Mouse (Mus musculus) lung, postnatal 10 days (tissue): Measurements from ENCODE around the gene 4930535I16Rik.

ENCODE experiments used
- DNase-seq: peaks from one replicate; pipeline ENCODE4 v3.0.0; 2021

4930535I16Rik gene

DNA sequence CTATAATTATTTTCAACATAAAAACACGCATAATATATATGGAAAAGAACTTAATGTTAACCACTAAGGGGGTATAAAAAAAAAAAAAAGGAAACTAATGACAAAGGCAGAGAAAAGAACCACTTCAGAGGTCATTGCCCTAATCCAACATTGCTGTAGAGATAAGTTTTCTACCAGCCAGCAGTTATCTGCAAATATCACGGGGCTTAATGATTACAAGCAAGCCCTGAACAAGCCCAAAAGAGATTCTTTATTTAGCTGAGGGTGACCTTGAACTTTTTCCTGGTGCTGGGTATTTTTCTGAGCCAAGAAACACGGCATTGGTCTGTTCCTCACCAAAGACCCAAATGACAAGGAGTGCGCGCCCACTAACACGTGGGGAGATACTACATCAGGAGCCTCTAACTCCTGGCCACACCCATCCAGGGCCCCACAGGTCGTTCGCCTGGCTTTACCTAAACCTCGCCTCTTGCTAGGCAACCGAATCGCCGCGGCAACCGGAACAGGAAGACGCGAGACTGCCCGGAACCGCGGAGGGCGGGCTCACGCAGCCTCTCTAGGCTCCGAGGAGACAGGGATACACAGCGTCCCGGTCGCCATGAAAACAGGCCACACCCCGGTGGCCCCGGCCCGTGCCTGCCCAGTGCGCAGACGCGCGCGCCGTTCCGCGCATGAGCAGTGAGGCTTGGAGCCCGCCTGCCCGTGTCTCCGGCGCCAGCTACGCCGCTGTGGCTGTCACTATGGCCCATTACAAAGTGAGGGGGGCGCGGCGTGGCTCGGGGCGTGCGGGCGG lies 13.3 kb downstream of the 4930535I16Rik start, which contains the start of gene Mycbp:
TSS of gene Mycbp (plus strand) at position 500 of the 793 bp plus-strand sequence.
- DNase-seq = peak; percentile 99

GRCm38 (mm10) chr4:123903432-123903831 lies 14.4 kb downstream of the 4930535I16Rik start:
- DNase-seq = no peak

GRCm38 (mm10) chr4:123898696-123899095 lies 19.1 kb downstream of the 4930535I16Rik start:
- peak; percentile 70 for DNase-seq

GRCm38 (mm10) chr4:123894295-123894694 lies 23.5 kb downstream of the 4930535I16Rik start:
- DNase-seq = no peak

DNA sequence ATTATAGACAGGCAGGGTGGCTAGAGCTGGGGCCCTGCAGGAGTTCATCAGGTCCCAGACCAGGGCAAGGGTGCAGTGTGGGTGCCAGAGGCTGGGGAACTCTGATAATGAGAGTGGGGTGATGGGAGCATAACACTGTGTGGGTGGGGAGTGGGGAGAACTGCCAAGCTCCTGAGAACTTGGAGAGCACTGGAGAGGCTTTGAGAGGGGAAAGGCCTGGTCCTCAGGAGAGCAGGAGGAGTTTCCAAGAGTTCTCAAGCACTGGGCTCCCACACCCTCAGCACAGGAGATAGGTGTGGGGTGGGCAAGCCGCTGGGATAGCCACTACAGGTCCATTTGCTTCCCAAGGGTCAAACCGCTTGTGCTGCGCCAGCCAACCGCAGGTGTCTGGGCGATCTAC lies 24.1 kb downstream of the 4930535I16Rik start:
- peak; percentile 69 for DNase-seq
